Mouse (Mus musculus) mouse embryonic stem cell (cell line): Measurements from ENCODE around the gene Pin1rt1.

Experiments
- in situ Hi-C, 2 experiments: fragments of 300-500 bp; cut with MboI; formaldehyde crosslinking; loops; 1 replicate in 1 of 2; 3 replicates in 1 of 2; pipeline ENCODE4 v1.14.3; 2019 to 2020; ENCODE audit warnings: low sequenced_read_pairs in 2 of 2, low pct_unique_long_range_greater_than_20kb in 1 of 2, mixed read lengths in 1 of 2; ENCODE audit not compliant: unreplicated experiment in 1 of 2

Gene Pin1rt1

DNA sequence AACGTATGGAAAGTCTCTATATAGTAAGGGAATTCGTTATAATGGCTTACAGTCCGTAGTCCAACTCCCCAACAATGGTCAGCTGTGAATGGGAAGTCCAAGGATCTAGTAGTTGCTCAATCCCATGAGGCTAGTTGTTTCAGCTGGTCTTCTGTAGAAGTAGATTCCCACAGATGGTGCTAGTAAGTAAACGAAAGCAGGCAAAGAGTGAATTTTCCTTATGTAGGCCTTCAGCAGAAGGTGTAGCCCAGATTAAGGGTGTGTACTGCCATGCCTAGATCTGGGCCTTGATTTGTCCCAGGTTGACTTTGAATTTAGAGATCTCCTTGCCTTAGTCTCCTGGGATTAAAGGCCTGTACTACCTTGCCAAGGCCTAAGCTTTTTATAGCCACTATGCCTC lies at the start of gene Pin1rt1:
Gene Pin1rt1 (minus strand): TSS at position 101 of the 400 bp plus-strand sequence.
- in situ Hi-C loops, result no loop called here

DNA sequence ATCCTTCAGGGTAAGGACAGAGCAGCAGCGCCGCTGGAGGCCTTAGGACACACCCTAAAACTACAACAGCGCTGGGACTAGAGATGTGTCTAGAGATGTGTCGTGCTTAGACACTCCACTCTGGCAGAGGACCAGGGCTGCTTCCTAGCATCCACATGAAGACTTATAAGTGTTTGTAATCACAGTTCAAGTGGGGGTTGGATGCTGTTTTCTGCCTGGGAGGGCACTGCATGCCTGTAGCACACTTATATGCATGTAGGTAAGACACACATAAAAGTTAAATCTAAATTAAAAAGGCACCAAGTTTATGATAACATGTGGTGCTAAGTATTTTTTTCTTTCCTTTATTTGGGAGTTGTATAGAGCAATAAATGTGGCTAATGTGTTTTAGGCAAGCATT lies 47.8 kb upstream of the Pin1rt1 start:
- in situ Hi-C loops, result no loop called here

DNA sequence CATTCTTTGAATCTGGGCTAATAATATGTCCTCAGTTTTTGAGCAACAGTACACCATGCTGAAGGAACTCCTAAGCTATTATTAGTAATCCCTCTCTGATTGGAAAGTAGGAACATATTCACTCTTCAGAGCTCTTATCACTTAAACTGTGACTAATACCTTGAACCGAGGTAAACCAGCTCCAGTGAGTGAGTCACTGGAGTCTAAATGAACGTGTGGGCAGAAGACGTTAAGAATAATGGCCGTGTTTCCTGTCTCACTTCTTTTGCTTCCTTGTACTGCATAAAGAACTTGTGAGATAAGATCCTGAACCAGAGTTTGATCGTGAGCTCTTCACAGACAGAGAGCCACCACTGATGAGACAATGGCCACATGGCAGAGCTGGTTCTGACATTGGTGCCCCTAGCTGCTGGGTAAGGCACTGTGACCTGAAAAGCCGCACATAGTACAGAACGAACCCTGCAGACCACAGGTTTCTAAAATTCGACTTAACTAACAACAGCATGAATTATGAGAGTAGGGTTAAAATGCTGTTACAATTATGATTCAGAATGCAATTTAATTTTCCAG lies 47.0 kb upstream of the Pin1rt1 start:
- in situ Hi-C loops, result no loop called here

DNA sequence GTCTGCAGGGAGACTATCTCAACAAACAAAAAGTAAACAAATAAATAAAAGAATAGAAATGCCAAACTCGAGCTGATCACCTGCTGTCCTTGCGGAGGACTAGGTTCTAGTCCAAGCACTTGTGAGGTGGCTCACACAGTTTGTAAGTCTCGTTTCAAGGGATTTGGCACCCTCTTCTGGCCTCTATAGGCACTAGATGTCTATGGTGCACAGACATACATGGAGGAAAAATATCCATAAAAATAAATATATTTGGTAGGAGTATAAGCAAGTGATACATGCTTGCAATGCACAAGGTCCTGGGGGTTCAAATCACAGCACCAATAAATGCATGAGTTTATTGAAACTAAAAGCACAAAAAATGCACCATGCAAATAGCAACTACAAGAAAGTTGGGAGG lies 34.4 kb upstream of the Pin1rt1 start:
- in situ Hi-C loops, result loop anchor here in 1 of 2 experiments (10.0 kb wide), 1 partner anchor 66 kb away; no protein-coding TSS in a partner anchor

DNA sequence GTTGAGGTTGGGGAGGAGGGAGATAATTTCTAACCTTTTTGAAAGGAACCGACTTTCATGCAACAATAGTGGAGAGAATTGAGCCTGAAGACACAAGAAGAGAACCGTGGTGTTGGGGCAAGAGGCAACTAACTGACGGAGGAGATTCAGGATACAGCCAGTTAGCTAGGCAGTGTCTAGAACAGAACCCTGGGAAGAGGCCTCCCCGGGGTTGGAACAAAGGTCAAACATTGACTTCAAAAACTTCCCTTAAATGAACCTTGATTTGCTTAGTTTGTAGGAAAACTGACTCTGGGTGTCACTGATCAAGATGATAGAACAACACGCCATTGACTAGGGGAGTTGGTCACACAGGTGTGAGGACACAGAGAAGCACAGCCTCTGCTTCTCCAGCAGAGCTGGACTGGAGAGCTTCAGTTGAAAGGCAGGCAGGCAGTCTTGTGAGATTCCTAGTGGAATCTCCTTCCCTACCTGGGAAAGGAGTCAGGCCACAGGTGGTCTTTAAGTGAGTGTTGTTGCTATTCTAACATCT lies 32.5 kb upstream of the Pin1rt1 start:
- in situ Hi-C loops, result loop anchor here in 1 of 2 experiments (5.0 kb wide), 1 partner anchor 66 kb away; no protein-coding TSS in a partner anchor

DNA sequence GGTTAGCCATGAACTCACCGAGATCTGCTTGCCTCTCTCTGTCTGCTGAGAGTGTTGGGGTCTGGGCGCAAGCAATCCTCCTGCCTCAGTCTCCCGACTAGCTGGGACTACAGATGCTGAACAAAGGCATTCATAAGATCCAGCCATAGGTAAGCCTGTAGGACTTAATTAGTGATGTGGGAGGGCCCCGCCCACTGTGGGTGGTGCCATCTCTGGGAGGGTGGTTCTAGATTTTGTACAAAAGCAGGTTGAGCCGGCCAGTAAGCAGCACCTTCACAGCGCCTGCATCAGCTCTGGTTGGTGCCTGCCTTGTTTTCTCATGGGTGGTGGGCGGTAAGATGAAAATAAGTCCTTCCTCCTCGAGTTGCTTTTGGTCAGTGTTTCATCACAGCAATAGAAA lies 30.1 kb upstream of the Pin1rt1 start:
- in situ Hi-C loops, result loop anchor here in 1 of 2 experiments (5.0 kb wide), 1 partner anchor 64 kb away; no protein-coding TSS in a partner anchor

DNA sequence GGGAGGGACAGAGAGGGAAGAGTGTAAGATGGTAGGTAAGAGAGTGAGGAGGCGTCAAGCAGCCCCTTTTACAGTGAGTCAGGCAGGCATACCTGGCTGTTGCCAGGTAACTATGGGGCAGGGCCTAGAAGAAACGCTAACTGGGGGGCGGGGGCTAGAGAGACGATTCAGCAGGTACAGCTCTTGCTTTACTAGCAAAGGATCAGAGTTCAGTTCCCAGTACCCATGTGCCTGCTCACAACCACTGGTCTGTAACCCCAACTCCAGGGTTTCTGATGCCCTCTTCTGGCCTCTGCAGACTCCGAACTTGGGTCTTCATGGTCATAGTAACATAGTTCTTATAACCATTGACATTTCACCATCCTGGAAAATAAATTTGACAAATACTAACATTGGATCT lies 27.8 kb upstream of the Pin1rt1 start:
- in situ Hi-C loops, result no loop called here

DNA sequence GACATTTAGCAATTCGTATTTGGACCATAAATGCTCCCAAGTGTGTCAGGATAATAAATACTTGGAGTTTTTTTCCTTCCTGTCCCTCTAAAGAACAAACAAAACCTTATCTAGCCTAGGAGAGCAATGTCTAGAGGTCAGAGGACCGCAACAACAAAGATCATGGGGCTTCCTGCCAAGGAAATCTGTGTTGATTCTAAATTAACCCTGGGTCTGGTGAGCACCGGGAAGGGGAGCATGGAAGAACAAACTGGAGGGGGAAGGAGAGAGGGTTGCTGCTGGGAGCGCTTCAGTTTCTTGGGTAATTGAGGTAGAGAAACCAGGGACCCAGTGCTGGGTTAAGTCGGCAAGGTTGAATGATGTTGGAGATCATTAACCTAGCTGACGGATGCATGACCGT lies 27.0 kb upstream of the Pin1rt1 start:
- in situ Hi-C loops, result no loop called here

DNA sequence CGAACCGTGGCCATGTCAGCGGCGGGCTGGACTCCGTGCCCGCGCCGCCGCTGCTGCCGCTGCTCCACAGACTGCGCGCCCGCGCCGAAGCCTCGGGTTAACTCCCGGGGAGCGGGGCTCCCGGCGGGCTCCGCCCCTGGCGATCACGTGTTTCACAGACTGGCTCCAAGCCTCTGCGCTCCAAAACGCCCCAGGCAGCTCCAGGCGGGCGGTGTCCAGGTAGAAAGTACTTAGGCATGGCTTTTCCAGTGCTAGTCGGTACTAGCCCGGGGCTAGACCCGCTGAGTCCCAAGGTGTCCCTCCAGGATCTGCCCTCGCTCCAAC lies 26.5 kb upstream of the Pin1rt1 start, which contains the start of gene Depdc7:
Gene Depdc7 (minus strand): TSS at position 138 of the 324 bp plus-strand sequence.
- in situ Hi-C loops, result no loop called here

DNA sequence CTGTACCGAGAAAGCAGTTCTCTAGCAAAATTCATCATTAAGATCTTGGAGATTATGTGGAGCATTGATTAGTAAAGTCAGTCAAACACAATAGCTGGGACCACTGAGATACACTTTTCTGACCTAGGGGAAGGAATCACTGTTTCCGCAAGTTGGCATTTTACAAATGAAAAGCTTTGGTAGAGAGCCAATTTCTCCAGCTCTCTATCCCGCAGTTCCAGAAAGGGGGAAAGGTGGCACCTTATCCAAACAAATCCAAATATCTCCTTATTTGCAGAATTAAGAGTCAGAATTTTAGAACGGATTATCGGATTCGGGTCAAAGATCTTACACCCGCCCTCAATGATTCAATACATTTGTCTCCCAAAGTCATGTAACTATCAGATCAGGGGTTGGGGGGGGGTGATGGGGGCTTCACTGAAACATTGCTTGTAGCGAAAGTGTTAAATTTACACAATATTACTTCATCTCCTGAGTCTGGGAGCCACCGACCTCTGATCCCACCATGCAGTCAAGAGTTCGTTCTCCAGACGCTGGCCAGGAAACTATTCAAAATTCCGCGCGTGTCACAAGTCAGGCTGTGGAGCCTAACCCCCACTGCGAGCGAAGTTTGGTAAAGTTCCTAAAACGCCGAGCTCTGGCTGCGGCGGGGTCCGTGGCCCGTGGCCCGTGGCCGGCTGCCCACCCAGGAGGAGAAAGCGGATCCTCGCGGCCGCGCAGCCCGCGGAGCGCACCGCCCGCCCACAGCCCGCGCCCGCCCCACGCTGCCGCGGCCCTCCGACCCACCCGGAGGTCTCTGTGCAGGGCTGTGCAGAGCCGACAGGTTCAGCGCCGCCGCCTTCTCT lies 25.9 kb upstream of the Pin1rt1 start:
- in situ Hi-C loops, result no loop called here

DNA sequence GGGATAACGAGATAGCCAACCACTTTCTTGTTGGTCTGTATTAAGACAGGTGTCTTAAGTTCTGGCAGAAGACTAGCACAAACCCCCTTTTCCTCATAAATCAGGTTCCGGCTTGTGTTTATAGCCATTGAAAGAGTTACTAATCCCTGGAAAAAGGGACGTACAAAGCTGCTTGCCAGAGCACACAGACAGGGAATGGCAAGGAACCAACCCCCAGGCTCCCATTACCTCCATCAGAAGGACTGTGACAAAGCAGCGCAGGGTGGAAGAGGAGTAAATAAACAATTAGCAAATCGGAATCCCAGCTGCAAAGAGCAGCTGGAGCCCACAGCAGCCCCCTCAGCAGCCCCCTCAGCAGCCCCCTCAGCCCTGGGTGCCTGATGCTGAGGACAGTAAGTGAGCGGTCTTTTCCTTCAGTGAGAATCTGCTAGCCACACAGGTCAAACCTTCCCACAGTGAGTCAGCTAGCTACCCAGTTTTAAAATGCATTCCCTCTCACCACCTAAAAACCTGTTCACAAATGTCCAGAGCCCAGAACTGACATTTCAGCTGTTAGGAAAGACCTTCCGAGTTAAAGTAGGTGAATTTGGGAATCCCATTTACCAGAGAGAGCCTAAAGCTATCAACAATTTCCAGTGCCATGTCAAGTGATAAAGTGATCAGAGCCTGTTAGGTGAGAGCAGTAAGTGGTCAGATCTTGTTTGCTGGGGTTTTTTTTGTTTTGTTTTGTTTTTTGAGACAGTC lies 25.0 kb upstream of the Pin1rt1 start:
- in situ Hi-C loops, result no loop called here

DNA sequence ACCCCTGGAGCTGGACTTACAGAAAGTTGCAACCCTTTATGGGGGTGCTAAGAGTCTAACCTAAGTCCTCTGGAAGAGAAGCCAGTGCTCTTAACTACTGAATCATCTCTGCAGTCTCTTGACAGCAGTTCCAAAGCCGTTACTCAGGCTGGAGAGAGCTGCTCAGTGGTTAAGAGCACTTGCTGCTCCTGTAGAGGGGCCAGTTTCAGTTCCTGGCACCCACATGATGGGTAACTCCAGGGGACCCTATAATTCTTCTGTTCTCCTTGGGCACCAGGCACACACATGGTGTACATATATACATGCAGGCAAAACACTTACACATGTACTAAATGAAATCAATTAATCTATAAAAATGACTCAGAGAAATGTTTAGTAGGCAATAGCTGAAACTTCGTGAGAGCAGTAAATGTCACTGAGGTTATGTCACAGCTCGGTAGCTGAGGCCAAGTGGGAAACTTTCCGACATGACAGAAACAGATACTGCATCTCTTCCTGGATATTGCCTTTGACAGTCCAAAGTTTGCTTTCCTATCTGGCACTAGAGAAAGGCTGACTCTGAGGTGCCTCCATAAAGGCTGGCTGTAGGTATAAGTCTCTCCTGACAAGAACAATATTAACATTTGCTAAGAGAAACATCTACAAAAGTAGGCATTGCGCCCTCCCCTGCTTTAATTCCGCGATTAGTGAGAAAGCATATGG lies 24.2 kb upstream of the Pin1rt1 start:
- in situ Hi-C loops, result no loop called here

DNA sequence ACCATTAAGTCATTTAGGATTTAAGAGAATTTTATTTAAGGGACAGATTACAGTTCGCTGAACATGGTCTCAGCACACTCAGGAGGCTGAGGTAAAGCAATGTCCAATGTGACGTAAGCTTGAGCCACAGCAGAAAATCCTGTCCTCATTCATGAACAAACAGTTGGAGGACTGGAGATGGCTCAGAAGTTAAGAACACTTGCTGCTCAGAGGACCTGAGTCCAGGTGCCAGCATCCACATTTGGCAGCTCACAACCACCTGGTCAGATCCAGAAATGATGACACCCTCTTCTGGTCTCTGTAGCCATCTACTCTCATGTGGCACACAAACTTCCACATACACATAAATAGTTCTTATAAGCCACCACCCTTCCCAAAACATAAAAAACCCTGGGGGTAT lies 23.5 kb upstream of the Pin1rt1 start:
- in situ Hi-C loops, result no loop called here

DNA sequence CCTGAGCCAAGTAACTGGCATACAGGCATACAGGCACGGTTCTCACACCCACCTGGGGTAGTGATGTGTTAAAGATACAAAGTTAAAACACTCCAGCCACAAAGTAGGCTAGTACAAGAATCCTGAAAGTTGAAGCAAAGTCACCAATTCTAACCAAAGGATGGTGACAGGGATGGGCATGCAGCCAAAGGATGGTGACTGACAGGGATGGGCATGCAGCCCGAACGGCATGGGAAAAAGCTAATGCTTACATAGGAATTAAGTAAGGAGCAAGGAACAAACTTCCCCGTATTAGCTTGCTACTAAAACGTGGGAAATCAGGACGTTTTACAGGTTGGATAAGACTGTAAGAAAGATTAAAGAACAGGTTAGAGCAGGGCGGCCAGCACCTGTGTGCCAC lies 20.1 kb upstream of the Pin1rt1 start:
- in situ Hi-C loops, result no loop called here

DNA sequence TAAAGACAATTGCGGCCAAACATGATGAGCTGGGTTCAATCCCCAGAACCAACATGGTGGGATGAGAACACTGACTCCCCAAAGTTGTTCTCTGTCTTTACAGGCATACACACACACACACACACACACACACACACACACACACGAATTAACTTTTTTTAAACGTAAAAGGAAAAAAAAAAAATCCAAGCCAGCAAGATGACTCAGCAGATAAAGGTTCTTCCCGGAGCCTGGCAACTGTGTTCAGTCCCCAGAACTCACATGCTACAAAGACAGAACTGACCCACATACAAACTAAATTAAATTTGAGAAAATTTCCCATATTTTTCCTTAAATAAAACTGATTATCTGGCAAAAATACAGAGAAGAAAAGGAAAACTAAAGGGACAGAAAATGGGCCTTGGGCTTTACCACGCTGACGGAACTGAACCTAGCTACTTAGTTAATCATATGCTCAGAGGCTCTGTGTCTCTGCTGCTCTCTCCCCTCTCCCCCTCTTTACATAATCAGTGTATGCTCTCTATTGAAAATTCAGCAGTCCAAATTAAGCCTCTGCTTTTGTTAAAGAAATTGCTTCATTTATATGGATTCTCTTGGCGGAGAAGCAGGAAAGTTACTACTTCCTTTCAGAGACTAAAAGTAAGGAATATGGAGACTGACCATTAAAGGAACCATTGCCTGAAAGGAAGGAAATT lies 16.5 kb upstream of the Pin1rt1 start:
- in situ Hi-C loops, result no loop called here

DNA sequence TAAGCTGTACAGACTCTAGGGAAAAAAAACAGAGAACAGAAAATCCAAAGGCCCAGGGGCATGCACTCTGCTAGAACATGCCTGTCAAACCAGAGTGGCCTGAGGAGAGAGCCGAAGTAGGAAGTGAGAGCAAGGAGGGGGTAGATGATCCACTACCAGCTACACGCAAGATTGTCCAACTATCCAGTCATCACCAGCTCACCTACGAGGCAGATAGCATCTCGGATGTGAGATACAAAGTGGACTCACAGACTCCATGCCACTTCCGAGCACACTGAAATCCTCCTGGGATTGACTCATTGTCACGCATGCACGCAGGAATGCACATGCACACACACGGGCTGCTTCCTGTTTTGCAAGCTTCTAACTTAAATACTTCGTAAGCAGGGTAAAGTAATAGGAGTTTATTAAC lies 15.9 kb upstream of the Pin1rt1 start:
- in situ Hi-C loops, result no loop called here

DNA sequence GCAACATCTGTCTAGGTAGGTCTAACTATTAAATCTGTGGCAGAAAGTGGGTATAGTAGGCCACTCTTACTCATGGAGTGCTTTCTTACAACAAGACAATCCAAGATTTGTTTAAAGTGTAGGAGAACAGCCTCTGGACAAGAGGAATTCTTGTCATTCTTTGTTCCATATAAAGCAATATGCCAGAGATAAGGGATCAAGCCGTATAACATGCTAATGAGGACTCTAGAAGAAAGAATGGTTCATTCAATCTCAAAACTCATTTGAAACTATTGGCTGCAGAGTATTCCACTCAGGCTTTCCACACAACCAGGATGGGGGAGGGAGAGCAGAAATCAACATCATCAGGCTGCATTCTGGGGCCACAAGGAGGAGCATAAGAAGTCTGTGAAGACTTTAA lies 11.2 kb upstream of the Pin1rt1 start:
- in situ Hi-C loops, result no loop called here

DNA sequence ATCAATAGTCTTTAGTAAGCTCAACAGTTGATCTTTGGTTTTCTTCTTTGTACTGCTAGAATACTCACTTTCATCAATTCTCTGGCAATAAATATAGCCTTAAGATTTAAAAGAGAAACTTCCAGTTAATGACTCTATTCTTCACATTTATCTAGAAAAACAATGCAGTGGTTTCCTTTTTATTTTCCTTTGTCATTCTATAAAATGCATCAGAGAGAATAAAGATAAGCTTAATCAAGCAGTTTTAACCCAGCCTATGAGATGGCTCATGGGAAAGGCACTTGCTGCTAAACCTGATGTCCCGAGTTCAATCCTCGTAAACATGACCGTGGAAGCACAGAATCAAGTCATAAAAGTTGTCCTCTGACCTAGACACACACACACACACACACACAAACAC lies 5.8 kb upstream of the Pin1rt1 start:
- in situ Hi-C loops, result no loop called here
